Mouse (Mus musculus) liver, embryonic 14.5 days (tissue): Measurements from ENCODE around the gene 4933427D14Rik. TPM values are rescaled to one million over a fixed set of nuclear protein-coding genes. Genes with fewer than 3 reads are reported as not detected.

ENCODE experiments used
- ATAC-seq: fragments of 200-750 bp; cut with Nextera tagmentation; 2 replicates; pipeline ENCODE4 v1.8.0; 2017; ENCODE audit warnings: moderate number of reproducible peaks, mild to moderate bottlenecking, moderate library complexity; ENCODE audit not compliant: insufficient read depth
- DNase-seq, 3 experiments: peaks; one replicate each; pipeline ENCODE4 v3.0.0-alpha.2; 2012 to 2013; ENCODE audit warnings: low read depth in 3 of 3, low spot score in 3 of 3
- H3K27ac ChIP-seq: fragments of 300-500 bp; sonication (generic); 2 replicates; pipeline ENCODE4 v1.5.1; 2014; ENCODE audit warnings: moderate library complexity, mild to moderate bottlenecking, control low read depth, inconsistent platforms
- H3K27me3 ChIP-seq: fragments of 300-500 bp; sonication (generic); 2 replicates; pipeline ENCODE4 v1.6.1; 2014; ENCODE audit warnings: mild to moderate bottlenecking, low read length, moderate library complexity; ENCODE audit not compliant: control insufficient read depth, insufficient read depth
- H3K36me3 ChIP-seq: fragments of 300-500 bp; sonication (generic); replicated peaks from 2 replicates; pipeline ENCODE4 v1.6.1; 2014; ENCODE audit warnings: low read depth; ENCODE audit not compliant: control insufficient read depth, insufficient read depth
- H3K4me1 ChIP-seq, 2 experiments: fragments of 200-500 bp in 1 of 2; fragments of 300-500 bp in 1 of 2; sonication (generic) in 1 of 2; replicated peaks; 2 replicates each; pipeline ENCODE4 v1.6.1; 2012 to 2014; ENCODE audit warnings: antibody characterized with exemption in 1 of 2, inconsistent platforms in 1 of 2, low read length in 1 of 2; ENCODE audit not compliant: control insufficient read depth in 2 of 2, insufficient read depth in 2 of 2
- H3K4me2 ChIP-seq: fragments of 300-500 bp; sonication (generic); 2 replicates; pipeline ENCODE4 v1.6.1; 2014; ENCODE audit warnings: low read depth, mild to moderate bottlenecking, control low read depth, moderate library complexity
- H3K4me3 ChIP-seq, 2 experiments: fragments of 200-500 bp in 1 of 2; fragments of 300-500 bp in 1 of 2; sonication (generic) in 1 of 2; 2 replicates each; pipeline ENCODE4 v1.5.1; 2012 to 2014; ENCODE audit warnings: low read depth in 2 of 2, low read length in 2 of 2, mild to moderate bottlenecking in 2 of 2, control low read depth in 1 of 2, inconsistent platforms in 1 of 2, moderate library complexity in 1 of 2; ENCODE audit not compliant: insufficient read depth in 1 of 2
- H3K9ac ChIP-seq: fragments of 300-500 bp; sonication (generic); replicated peaks from 2 replicates; pipeline ENCODE4 v1.6.1; 2014; ENCODE audit warnings: mild to moderate bottlenecking, control low read depth, moderate library complexity
- H3K9me3 ChIP-seq: fragments of 300-500 bp; sonication (generic); 2 replicates; pipeline ENCODE4 v1.6.1; 2016; ENCODE audit warnings: low read length, mixed read lengths; ENCODE audit not compliant: control insufficient read depth
- CTCF ChIP-seq: IDR thresholded peaks from 2 replicates; pipeline ENCODE4 v1.5.1; 2016; ENCODE audit warnings: antibody characterized with exemption, low read depth, control low read depth
- EP300 ChIP-seq: IDR thresholded peaks from 2 replicates; pipeline ENCODE4 v1.6.1; 2016; ENCODE audit warnings: antibody characterized with exemption, low read depth
- WGBS: fragments of 180-500 bp; shearing (Covaris S2); extraction: QIAGEN DNeasy Blood & Tissue Kit; methylation state at CpG from one replicate; pipeline ENCODE4 v1.1.7; 2014; ENCODE audit not compliant: insufficient replicate concordance; 5-methylcytosine and 5-hydroxymethylcytosine counted together
- polyA plus RNA-seq, 2 experiments: library from polyadenylated mRNA; depleted of rRNA in 1 of 2; stranded (reverse) in 1 of 2; unstranded in 1 of 2; fragments of >200 nt; fragmentation: Nextera tagmentation in 1 of 2; extraction: Ambion mirVana in 1 of 2; gene quantifications; 2 replicates each; pipeline versions ENCODE4 v1.2.1 to v1.2.3; 2012 to 2014

4933427D14Rik gene
- polyA plus RNA-seq, 2 experiments = 2.3 to 2.8 TPM

- no peaks in the 10 kb centered on the region for H3K9me3 ChIP-seq
- H3K4me1 ChIP-seq = no peaks in the 10 kb centered on the region
- H3K4me3 ChIP-seq = no peak overlapping the region
- DNase-seq (no peak), ATAC-seq (no peak)
- H3K27ac ChIP-seq = no peak overlapping the region
- TF ChIP-seq CTCF (no peak), EP300 (no peak)
- WGBS = 60% methylated on average over 6 of the region's 6 CpGs
- no peaks in the 10 kb centered on the region for H3K36me3 ChIP-seq
- no peak overlapping the region for H3K9ac ChIP-seq
- no peak overlapping the region for H3K4me2 ChIP-seq
- H3K27me3 ChIP-seq = no peaks in the 10 kb centered on the region
Observed at GRCm38 (mm10) chr11:72226901-72227300, 19.6 kb upstream of the 4933427D14Rik start.

GRCm38 (mm10) chr11:72226020-72226791 lies 18.9 kb upstream of the 4933427D14Rik start:
- no peaks in the 10 kb centered on the region for H3K36me3 ChIP-seq
- no peak for ATAC-seq
- H3K27me3 ChIP-seq = no peaks in the 10 kb centered on the region
- H3K4me1 ChIP-seq = peaks cover 0 to 2% of the 10 kb centered on the region in 2 experiments; a peak in 1 of 4 replicates
- H3K9me3 ChIP-seq = no peaks in the 10 kb centered on the region
- TF ChIP-seq CTCF (no peak), EP300 (no peak)
- H3K4me3 ChIP-seq = no peak overlapping the region
- 72% methylated on average over 10 of the region's 10 CpGs for WGBS
- no peak for DNase-seq
- no peak overlapping the region for H3K27ac ChIP-seq
- no peak overlapping the region for H3K9ac ChIP-seq
- H3K4me2 ChIP-seq = no peak overlapping the region

DNA sequence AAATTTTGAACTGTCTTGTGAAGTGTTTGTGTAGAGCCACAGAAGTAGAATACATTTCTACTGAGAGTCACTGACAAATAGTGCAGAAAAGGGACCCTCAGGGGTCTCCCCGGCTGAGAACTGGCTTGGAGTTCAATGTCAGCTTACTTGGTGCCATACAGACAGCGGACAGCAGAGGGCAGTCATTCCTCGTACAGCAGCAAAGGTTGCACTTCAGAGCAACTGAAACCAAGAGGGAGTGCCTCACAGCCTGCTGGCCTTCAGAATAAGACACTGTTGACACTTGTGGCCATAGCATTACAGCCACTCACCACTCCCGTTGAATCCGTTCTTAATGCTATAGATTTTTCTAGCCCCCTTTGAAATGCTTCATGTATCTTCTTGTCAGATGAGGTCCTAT lies 17.6 kb upstream of the 4933427D14Rik start:
- Histone ChIP-seq H3K4me3 (no peak overlapping the region), H3K4me2 (no peak overlapping the region), H3K9me3 (no peaks in the 10 kb centered on the region), H3K36me3 (no peaks in the 10 kb centered on the region), H3K27ac (no peak overlapping the region), H3K9ac (no peak overlapping the region), H3K27me3 (no peaks in the 10 kb centered on the region), H3K4me1 (peaks cover 0 to 2% of the 10 kb centered on the region in 2 experiments; a peak in 1 of 4 replicates)
- ATAC-seq (no peak), DNase-seq (peak in 2 of 3 experiments; percentile 24 to 25)
- TF ChIP-seq EP300 = no peak
- TF ChIP-seq CTCF = peak; percentile 83
- WGBS = 10% methylated on average over 5 of the region's 5 CpGs

DNA sequence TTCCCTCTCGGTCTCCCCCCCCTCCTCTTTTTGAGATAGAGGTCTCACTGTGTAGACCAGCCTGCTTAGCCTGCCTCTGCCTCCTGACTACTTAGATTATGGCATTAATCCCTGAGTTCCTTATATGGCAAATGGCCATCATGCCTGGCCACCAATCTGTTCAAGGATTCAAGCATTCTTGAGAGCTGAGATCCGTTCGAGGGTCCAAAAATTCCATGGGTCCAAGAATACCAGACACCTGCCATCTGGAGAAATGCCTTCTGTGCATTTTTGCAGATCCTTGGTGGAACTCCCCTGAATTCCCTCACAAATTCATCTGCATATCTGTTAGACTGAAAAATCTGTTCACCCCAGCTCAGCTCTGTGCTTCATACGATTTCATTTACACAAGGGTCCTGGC lies 16.2 kb upstream of the 4933427D14Rik start:
- Histone ChIP-seq H3K4me2 (no peak overlapping the region), H3K9ac (no peak overlapping the region), H3K4me3 (no peak overlapping the region), H3K36me3 (no peaks in the 10 kb centered on the region), H3K27ac (no peak overlapping the region), H3K4me1 (peaks cover 0 to 2% of the 10 kb centered on the region in 2 experiments; a peak in 1 of 4 replicates), H3K9me3 (no peaks in the 10 kb centered on the region), H3K27me3 (no peaks in the 10 kb centered on the region)
- ATAC-seq = no peak
- WGBS = 58% methylated on average over 4 of the region's 4 CpGs
- no peak for DNase-seq
- TF ChIP-seq CTCF (no peak), EP300 (no peak)

DNA sequence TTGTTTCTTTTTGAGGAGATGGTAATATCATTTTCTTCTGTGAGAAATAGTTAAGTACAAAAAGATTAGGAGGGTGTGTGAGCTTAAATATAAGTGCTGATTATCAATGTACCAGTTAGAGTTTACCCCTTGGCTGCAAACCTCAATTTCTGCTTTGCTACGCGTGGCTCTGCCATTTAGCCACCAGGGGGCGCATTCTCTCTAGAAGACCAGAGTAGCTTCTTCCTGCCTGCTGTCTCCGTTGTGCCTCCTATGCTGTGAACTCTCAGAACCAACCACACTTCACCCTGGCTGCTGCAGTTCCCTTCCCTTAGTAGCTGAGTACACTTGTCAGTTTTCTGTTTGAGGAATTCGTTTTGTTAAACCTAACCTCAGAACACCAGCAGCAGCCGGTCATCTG lies 14.0 kb upstream of the 4933427D14Rik start:
- TF ChIP-seq EP300 = no peak
- peak; percentile 94 for TF ChIP-seq CTCF
- Histone ChIP-seq H3K4me2 (no peak overlapping the region), H3K4me1 (peaks cover 0 to 2% of the 10 kb centered on the region in 2 experiments; a peak in 1 of 4 replicates), H3K4me3 (no peak overlapping the region), H3K27ac (no peak overlapping the region), H3K27me3 (no peaks in the 10 kb centered on the region), H3K9ac (no peak overlapping the region), H3K9me3 (no peaks in the 10 kb centered on the region), H3K36me3 (no peaks in the 10 kb centered on the region)
- DNase-seq = peak; percentile 39 to 49 (median 44)
- 11% methylated on average over 6 of the region's 6 CpGs for WGBS
- ATAC-seq = no peak
